Mouse (Mus musculus): Measurements from ENCODE around the gene Crisp2. TPM values are rescaled to one million over a fixed set of nuclear protein-coding genes. Genes with fewer than 3 reads are reported as not detected.

The Crisp2 gene
- not detected in 2 replicates for polyA plus RNA-seq (2015; fragmentation: Nextera tagmentation; extraction: Ambion mirVana)

DNA sequence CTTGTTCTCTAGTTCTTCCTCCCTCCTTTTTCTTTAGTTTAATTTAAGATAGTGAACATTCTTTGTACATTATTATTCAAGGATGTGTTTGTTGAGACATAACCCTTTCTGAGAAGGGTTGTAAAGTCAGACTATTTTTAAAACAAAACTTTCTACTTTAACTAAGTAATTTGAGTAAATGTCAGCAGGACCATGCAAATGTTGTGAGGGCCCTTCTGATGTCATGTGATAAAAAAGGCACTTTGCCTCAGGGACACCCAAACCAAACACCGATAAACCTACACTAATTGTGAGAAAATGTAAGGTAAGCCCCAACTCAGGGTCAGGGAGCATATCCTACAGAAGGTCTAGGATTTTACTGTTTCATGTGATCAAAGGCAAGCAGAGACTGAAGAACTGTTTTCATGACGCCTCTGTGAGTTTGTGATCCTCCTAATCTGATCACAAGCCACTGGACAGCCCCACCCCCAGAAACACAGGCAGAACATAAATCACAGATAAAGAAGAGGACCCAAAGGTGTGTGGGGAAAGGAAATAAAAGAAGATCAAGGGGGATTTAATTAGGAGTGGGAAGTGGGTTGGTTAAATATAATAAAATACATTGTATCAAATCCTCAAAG, at the start of gene Crisp2:
Crisp2 (minus strand) TSS at position 51 of the 620 bp plus-strand sequence.
- H3K4me2 ChIP-seq = no peak within 1 kb of the TSS
- H3K9ac ChIP-seq = no peak within 1 kb of the TSS
- no peak within 1 kb of the TSS for H3K27ac ChIP-seq
- H3K4me1 ChIP-seq = no peaks in the 10 kb centered on the region
- no peak within 1 kb of the TSS for H3K4me3 ChIP-seq (replicated peaks)
- H3K36me3 ChIP-seq = no peaks in the 10 kb centered on the region
- no peaks in the 10 kb centered on the region for H3K9me3 ChIP-seq (replicated peaks)
- H3K27me3 ChIP-seq = no peaks in the 10 kb centered on the region
- WGBS = 11% methylated on average over 2 of the region's 2 CpGs
- ATAC-seq (replicated peaks; ENCODE audit: low FRiP score) = peak; percentile 56; the same call in 1 of the 2 replicates

DNA sequence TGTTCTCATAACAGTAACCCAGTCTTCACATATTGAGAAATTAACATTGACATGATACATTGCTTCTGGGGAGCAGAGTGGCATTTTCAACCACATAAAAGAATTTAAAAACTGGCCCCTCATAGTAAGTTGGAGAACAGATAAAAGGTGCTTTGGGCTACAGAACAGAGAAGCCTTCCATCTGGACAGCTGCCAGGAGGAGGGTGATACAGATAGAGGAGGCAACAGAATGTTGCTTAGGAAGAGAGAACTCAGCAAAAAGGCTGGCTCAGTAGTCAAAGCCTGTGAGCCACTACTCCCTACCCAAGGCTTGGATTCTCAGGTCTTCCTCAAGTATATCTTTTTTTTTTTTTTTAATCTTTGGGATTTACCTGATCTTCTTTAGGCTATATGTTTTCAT, 48.3 kb upstream of the Crisp2 start:
- H3K27ac ChIP-seq = no peak overlapping the region
- H3K36me3 ChIP-seq = no peaks in the 10 kb centered on the region
- no peaks in the 10 kb centered on the region for H3K4me1 ChIP-seq
- H3K9me3 ChIP-seq (replicated peaks) = no peaks in the 10 kb centered on the region
- no peak overlapping the region for H3K4me2 ChIP-seq
- no peak for ATAC-seq (replicated peaks; ENCODE audit: low FRiP score)
- H3K9ac ChIP-seq = no peak overlapping the region
- no peak overlapping the region for H3K4me3 ChIP-seq (replicated peaks)
- no peaks in the 10 kb centered on the region for H3K27me3 ChIP-seq

DNA sequence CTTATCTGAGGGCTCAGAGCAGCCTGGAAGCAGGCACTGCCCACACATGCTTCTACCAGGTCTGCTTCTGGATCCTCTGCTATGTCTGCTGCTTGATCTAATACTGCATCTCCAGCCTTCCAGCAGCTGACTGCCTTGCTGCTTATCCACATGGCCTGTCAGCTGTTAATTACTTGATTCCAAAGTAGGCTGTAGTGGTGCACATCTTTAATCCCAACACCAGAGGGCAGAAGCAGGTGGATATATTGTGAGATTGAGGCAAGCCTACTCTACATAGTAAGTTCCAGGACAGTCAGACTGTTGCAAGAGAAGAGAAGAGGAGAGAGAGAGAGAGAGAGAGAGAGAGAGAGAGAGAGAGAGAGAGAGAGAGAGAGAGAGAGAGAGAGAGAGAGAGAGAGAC, 30.5 kb upstream of the Crisp2 start:
- Histone ChIP-seq H3K4me1 (no peaks in the 10 kb centered on the region), H3K27ac (no peak overlapping the region), H3K4me3 (replicated peaks) (no peak overlapping the region), H3K9me3 (replicated peaks) (no peaks in the 10 kb centered on the region), H3K4me2 (no peak overlapping the region), H3K36me3 (no peaks in the 10 kb centered on the region), H3K9ac (no peak overlapping the region), H3K27me3 (no peaks in the 10 kb centered on the region)
- ATAC-seq (replicated peaks; ENCODE audit: low FRiP score) = no peak

DNA sequence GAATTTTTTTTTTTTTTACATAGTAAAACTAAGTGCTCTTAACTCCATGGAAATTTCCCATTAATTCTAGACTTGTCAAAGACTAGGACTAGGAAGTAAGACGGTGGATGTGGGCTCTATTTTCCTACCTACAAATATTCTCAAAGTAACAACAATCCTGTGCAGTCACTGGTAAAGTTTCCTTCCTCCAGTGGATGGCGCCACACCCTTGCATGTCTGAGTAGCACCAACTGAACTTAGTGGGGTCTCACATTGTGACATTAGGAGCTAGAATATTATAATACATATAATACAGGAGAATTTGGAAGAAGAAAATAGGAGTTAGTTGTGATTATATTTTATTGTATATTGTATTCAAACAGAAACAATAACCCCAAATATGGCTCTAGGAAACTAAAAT, 25.1 kb upstream of the Crisp2 start:
- 52% methylated on average over 2 of the region's 2 CpGs for WGBS
- Histone ChIP-seq H3K4me3 (replicated peaks) (no peak overlapping the region), H3K4me2 (no peak overlapping the region), H3K36me3 (no peaks in the 10 kb centered on the region), H3K27ac (no peak overlapping the region), H3K9me3 (replicated peaks) (no peaks in the 10 kb centered on the region), H3K4me1 (no peaks in the 10 kb centered on the region), H3K27me3 (no peaks in the 10 kb centered on the region), H3K9ac (no peak overlapping the region)
- no peak for ATAC-seq (replicated peaks; ENCODE audit: low FRiP score)

DNA sequence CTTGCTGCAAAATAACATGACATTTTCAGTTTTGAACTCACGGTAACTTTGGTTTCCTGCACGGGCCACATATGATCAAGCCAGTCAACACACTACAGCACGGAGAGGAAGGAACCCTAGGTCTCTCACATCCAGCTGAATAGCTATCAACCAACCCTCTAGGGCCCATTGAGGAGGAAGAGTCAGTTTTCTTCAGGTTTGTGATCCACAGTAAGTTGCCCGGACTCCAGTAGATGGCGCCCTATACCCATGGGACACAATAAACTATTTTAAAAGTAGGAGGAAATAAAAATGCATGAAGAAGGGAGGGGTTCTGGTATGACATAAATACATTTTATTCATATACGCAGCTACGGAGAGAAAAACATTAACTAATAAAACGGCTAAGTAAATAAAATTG, 17.7 kb upstream of the Crisp2 start:
- H3K9me3 ChIP-seq (replicated peaks) = no peaks in the 10 kb centered on the region
- no peak overlapping the region for H3K9ac ChIP-seq
- WGBS = 59% methylated on average over 8 of the region's 8 CpGs
- no peak; the same call in 1 of the 2 replicates for ATAC-seq (replicated peaks; ENCODE audit: low FRiP score)
- H3K4me2 ChIP-seq = no peak overlapping the region
- no peak overlapping the region for H3K27ac ChIP-seq
- H3K27me3 ChIP-seq = no peaks in the 10 kb centered on the region
- H3K4me1 ChIP-seq = no peaks in the 10 kb centered on the region
- H3K4me3 ChIP-seq (replicated peaks) = no peak overlapping the region
- H3K36me3 ChIP-seq = no peaks in the 10 kb centered on the region

DNA sequence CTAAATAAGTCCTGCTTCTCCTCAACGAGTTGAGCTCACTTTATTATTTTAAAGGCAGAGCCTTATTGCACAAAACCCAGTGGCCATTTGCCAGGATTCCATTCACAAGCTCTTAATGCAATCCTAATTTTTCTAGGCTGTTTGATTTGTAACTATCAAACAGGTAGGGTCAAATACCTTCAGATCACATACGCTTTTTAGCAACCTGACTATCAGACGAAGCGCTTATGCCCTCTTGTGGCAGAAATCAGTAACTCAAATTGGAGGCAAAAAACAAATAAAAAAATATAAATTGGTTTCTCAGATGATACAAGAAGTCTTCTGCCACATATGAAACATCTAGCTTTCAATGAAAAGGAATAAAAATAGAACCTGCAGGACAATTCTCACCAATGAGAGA, 17.0 kb upstream of the Crisp2 start:
- no peaks in the 10 kb centered on the region for H3K36me3 ChIP-seq
- no peaks in the 10 kb centered on the region for H3K4me1 ChIP-seq
- H3K9ac ChIP-seq = no peak overlapping the region
- no peaks in the 10 kb centered on the region for H3K27me3 ChIP-seq
- no peaks in the 10 kb centered on the region for H3K9me3 ChIP-seq (replicated peaks)
- no peak overlapping the region for H3K4me3 ChIP-seq (replicated peaks)
- H3K4me2 ChIP-seq = no peak overlapping the region
- WGBS = 23% methylated on average over 4 of the region's 4 CpGs
- no peak for ATAC-seq (replicated peaks; ENCODE audit: low FRiP score)
- H3K27ac ChIP-seq = no peak overlapping the region

DNA sequence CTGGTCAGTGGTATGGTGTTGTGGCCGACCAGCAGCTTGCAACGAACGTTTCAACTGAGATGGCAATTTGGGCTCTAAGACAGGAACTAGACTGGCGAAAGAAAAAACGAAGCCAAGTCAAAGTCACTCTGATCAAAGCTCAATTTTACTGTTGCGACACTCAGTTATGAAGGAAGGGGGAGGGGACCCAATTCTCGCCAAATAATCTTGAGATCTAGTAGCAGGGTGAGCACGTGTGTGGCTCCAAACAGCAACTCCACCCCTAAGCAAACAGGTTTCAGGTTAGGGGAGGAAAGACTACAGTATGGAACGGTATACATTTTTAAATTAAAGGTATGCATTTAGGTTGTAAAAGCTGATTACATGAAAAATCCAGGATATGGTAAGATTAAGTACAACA, 14.7 kb upstream of the Crisp2 start:
- WGBS = 64% methylated on average over 9 of the region's 9 CpGs
- Histone ChIP-seq H3K27ac (no peak overlapping the region), H3K9me3 (replicated peaks) (no peaks in the 10 kb centered on the region), H3K4me3 (replicated peaks) (no peak overlapping the region), H3K36me3 (no peaks in the 10 kb centered on the region), H3K9ac (no peak overlapping the region), H3K4me1 (no peaks in the 10 kb centered on the region), H3K4me2 (no peak overlapping the region), H3K27me3 (no peaks in the 10 kb centered on the region)
- ATAC-seq (replicated peaks; ENCODE audit: low FRiP score) = no peak

DNA sequence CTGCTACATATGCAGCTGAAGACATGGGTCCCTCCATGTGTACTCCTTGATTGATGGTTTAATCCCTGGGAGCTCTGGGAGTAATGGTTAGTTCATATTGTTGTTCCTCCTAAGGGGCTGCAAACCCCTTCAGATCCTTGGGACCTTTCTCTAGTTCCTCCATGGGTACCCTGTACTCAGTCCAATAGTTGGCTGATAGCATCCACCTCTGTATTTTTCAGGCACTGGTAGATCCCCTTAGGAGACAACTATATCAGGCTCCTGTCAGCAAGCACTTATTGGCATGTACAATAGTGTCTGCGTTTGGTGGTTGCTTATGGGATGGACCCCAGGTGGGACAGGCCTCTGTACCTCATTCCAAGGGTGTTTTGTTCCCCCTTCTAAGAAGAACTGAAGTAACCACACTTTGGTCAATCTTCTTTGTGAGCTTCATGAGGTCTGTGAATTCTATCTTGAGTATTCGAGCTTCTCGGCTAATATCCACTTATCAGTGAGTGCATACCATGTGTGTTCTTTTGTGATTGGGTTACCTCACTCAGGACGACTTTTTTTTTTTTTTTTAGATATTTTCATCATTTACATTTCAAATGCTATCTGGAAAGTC, 10.6 kb upstream of the Crisp2 start:
- Histone ChIP-seq H3K4me3 (replicated peaks) (no peak overlapping the region), H3K4me2 (no peak overlapping the region), H3K4me1 (no peaks in the 10 kb centered on the region), H3K9ac (no peak overlapping the region), H3K27ac (no peak overlapping the region), H3K9me3 (replicated peaks) (no peaks in the 10 kb centered on the region), H3K36me3 (no peaks in the 10 kb centered on the region), H3K27me3 (no peaks in the 10 kb centered on the region)
- no peak for ATAC-seq (replicated peaks; ENCODE audit: low FRiP score)
- WGBS = 80% methylated on average over 4 of the region's 4 CpGs

DNA sequence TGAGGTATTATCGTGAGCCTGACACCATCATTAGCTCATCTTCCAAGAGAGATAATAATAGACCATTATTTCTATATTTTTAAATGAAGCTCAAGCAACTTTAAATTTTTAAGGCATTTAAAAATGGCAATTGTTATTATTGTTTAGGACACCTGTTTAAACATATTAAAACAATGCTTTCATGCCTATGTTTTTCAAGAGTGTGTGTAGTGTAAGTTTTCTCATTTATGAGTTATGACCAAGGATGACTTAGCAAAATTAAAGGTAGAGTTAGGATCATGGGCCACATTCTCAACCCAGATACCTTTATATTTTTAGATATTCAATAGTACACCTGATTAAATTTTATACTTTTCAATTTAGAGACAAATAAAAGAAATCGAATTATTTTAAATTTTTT, 5.5 kb upstream of the Crisp2 start:
- no peaks in the 10 kb centered on the region for H3K36me3 ChIP-seq
- no peaks in the 10 kb centered on the region for H3K4me1 ChIP-seq
- H3K9me3 ChIP-seq (replicated peaks) = no peaks in the 10 kb centered on the region
- no peaks in the 10 kb centered on the region for H3K27me3 ChIP-seq
- no peak overlapping the region for H3K27ac ChIP-seq
- no peak overlapping the region for H3K4me2 ChIP-seq
- H3K9ac ChIP-seq = no peak overlapping the region
- H3K4me3 ChIP-seq (replicated peaks) = no peak overlapping the region
- no peak for ATAC-seq (replicated peaks; ENCODE audit: low FRiP score)
- 74% methylated on average over 2 of the region's 2 CpGs for WGBS

DNA sequence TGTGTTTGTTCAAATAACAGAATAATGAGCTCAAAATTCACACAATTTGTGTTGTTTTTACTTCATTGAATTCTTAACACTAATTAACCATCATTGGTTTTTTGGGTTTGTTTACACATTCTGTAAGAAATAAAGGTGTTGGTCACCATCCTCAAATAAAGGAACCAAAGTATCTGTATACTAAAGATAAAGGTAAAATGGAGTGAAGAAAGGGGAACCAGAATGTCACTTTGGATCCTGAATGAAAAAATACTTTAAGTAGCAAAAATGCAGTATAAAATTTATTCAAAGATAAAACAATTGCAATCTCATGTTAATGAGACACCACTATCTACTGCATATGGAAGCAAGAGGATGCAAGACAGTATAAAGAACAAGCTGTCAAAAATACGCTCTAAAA, 4.8 kb upstream of the Crisp2 start:
- H3K27ac ChIP-seq = no peak overlapping the region
- no peak overlapping the region for H3K4me3 ChIP-seq (replicated peaks)
- H3K36me3 ChIP-seq = no peaks in the 10 kb centered on the region
- no peak overlapping the region for H3K9ac ChIP-seq
- no peaks in the 10 kb centered on the region for H3K27me3 ChIP-seq
- no peak overlapping the region for H3K4me2 ChIP-seq
- H3K4me1 ChIP-seq = no peaks in the 10 kb centered on the region
- H3K9me3 ChIP-seq (replicated peaks) = no peaks in the 10 kb centered on the region
- 94% methylated on average over 1 of the region's 1 CpGs for WGBS
- ATAC-seq (replicated peaks; ENCODE audit: low FRiP score) = no peak

DNA sequence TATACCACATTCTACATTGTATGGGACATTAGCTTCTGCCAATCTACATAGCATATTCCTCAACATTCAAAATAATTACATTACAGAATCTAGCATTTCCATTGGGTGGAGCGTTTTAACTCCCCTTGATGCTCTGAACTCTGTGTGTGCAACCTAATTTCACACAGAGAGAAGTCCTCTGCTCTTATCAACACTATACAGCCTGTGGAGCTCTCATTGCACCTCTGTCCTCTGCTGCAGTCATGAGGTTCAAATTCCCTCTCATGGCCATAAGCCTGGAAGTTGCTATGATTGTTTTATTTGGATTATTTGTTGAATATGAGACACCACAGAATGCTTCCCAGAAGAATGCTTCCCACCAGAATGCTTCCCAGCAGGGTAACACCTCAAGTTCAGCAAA, 4.1 kb upstream of the Crisp2 start, which contains the start of gene Rhag:
Rhag (plus strand) TSS at position 193 of the 400 bp plus-strand sequence.
- H3K36me3 ChIP-seq = no peaks in the 10 kb centered on the region
- no peaks in the 10 kb centered on the region for H3K4me1 ChIP-seq
- peak; percentile 60; the same call in 1 of the 2 replicates for ATAC-seq (replicated peaks; ENCODE audit: low FRiP score)
- no peak within 1 kb of the TSS for H3K4me2 ChIP-seq
- 69% methylated on average over 1 of the region's 1 CpGs for WGBS
- no peak within 1 kb of the TSS for H3K4me3 ChIP-seq (replicated peaks)
- H3K27ac ChIP-seq = no peak within 1 kb of the TSS
- no peaks in the 10 kb centered on the region for H3K9me3 ChIP-seq (replicated peaks)
- no peak within 1 kb of the TSS for H3K9ac ChIP-seq
- H3K27me3 ChIP-seq = no peaks in the 10 kb centered on the region

DNA sequence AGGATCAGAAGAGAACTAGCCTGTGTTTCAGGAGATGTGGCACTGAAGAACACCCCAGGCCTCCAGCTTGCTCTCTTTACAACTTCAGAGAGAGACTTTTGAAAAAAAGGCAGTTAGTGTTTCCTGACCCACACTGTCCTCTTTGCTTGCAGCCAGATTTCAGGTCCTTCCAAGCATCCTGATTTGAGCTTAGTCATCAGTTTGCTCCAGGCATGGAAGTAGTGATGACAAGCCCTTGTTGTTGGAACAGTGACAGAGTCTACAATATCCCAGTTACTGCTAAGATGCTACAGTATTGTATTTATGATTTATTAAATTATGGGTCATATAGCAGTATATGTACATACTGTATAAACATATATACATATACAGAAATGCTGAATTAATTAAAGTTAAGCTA, 1.3 kb upstream of the Crisp2 start:
- H3K27me3 ChIP-seq = no peaks in the 10 kb centered on the region
- ATAC-seq (replicated peaks; ENCODE audit: low FRiP score) = no peak
- no peaks in the 10 kb centered on the region for H3K36me3 ChIP-seq
- no peaks in the 10 kb centered on the region for H3K9me3 ChIP-seq (replicated peaks)
- no peak overlapping the region for H3K4me3 ChIP-seq (replicated peaks)
- H3K4me2 ChIP-seq = no peak overlapping the region
- no peak overlapping the region for H3K9ac ChIP-seq
- H3K4me1 ChIP-seq = no peaks in the 10 kb centered on the region
- H3K27ac ChIP-seq = no peak overlapping the region

DNA sequence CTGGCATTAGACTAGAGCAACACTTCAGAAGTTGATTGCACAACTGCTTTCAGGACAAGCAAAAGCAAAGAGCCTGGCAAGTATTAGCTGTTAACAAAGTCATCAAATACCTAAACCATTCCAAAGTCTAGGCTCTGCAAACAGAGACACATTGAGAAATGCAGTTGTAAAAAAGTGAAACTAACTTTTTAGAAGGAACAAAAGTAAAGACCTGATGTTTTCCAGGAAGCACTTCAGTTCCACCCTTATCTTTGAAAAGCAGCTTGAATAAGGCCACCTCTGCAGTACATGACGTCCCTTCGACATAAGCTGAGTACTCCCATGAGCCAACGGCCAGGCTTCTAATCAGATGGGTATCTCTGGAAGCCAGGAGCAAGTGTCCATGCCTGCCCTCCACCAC, 253 bp downstream of the Crisp2 start:
- H3K9ac ChIP-seq = no peak overlapping the region
- no peak overlapping the region for H3K27ac ChIP-seq
- H3K4me1 ChIP-seq = no peaks in the 10 kb centered on the region
- no peak overlapping the region for H3K4me3 ChIP-seq (replicated peaks)
- no peaks in the 10 kb centered on the region for H3K36me3 ChIP-seq
- no peaks in the 10 kb centered on the region for H3K9me3 ChIP-seq (replicated peaks)
- 40% methylated on average over 3 of the region's 3 CpGs for WGBS
- no peak overlapping the region for H3K4me2 ChIP-seq
- peak; percentile 86 for ATAC-seq (replicated peaks; ENCODE audit: low FRiP score)
- no peaks in the 10 kb centered on the region for H3K27me3 ChIP-seq

Measured in kidney, embryonic 15.5 days (tissue).